ENCODE assay signal across 7 mouse cellular contexts in the genomic region with DNA sequence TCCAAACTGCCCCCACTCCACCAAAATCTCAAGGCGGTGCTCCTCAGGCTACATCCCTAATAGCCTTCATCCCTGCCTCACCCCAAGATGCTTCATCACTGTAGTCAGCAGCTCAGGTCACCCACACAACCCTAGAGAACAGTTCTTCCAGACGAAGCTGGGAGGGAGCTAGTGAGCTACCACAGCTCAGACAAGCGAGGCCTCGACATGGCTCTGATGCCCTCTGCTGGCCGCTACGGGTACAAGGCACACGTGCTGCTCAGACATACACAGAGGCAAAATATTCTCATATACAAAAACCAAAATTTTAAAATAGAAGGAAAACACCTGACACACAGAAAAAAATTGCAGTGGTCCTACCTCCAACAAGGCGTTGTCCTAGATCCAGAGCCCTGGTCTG. TPM values are rescaled to one million over a fixed set of nuclear protein-coding genes. Genes with fewer than 3 reads are reported as not detected.
DNase-seq lines count a peak whose midpoint lies in the region; ATAC-seq and TF ChIP-seq lines count a peak whose summit lies in the region.

No protein-coding gene starts in this region.

- TF ChIP-seq POLR2A in brain, embryonic 14.5 days (IDR thresholded peaks at IDR 0.05; ENCODE audit: borderline replicate concordance, extremely low read depth, insufficient read depth, insufficient read length, poor library complexity, severe bottlenecking) = no peak

- peak; percentile 70 for DNase-seq in Muller cell, postnatal 12 days (ENCODE audit: inconsistent ontology term)
- peak; percentile 94 for DNase-seq in brain, embryonic 14.5 days (ENCODE audit: low read depth)
- peak; percentile 78 to 84 for DNase-seq in heart, postnatal 14 days
- DNase-seq in layer of hippocampus, adult 9-11 months = peak; percentile 87
- DNase-seq in right cerebral cortex, postnatal 10 days (ENCODE audit: low spot score in 2 of 2) = peak; percentile 88 to 89

- intact Hi-C loops in heart, postnatal 14 days (cut with DNase I) = loop anchor here (1.0 to 5.0 kb wide), 2 partner anchors 21 to 57 kb away; no protein-coding TSS in a partner anchor

- ATAC-seq in erythroid progenitor cell, adult 5-6 weeks (replicated peaks; ENCODE audit: low FRiP score, poor library complexity, severe bottlenecking) = peak; percentile 57
- peak; percentile 63 for ATAC-seq in megakaryocyte, adult 5-6 weeks (ENCODE audit: poor library complexity, severe bottlenecking)

- peak; percentile 99 for TF ChIP-seq CTCF in brain, embryonic 14.5 days (IDR thresholded peaks at IDR 0.05; ENCODE audit: borderline replicate concordance, extremely low read depth, insufficient read depth, insufficient read length)

RNA-seq across cellular contexts. Expression of gene Crocc, which starts 4.8 kb away (rescaled TPM):
- 40.4 and 42.5 TPM in 2 replicates for polyA plus RNA-seq in brain, embryonic 14.5 days (2012; rRNA removed)
- 0.36 TPM in 1 of 2 replicates, not detected in the other for total RNA-seq in erythroid progenitor cell, adult 5-6 weeks (2015; ENCODE audit: low replicate concordance)
- total RNA-seq in erythroid progenitor cell, adult 5-6 weeks (2017; ENCODE audit: low replicate concordance) = 1.4 TPM in 1 of 2 replicates, not detected in the other
- 1 to 10 TPM; 6.0 to 6.2 TPM for total RNA-seq in heart, postnatal 14 days (2021)
- total RNA-seq in megakaryocyte, adult 5-6 weeks (2015) = 1.9 and 2.8 TPM in 2 replicates
- 8.6 and 9.1 TPM in 2 replicates for total RNA-seq in megakaryocyte, adult 5-6 weeks (2017)

RNA-seq across cellular contexts. Expression of gene Necap2, which starts 13.0 kb away (rescaled TPM):
- polyA plus RNA-seq in brain, embryonic 14.5 days (2012; rRNA removed) = 58.5 and 74.2 TPM in 2 replicates
- 51.1 and 67.4 TPM in 2 replicates for total RNA-seq in erythroid progenitor cell, adult 5-6 weeks (2015; ENCODE audit: low replicate concordance)
- total RNA-seq in erythroid progenitor cell, adult 5-6 weeks (2017; ENCODE audit: low replicate concordance) = 45.2 and 108 TPM in 2 replicates
- total RNA-seq in heart, postnatal 14 days (2021) = 10 to 100 TPM; 22.2 to 22.6 TPM
- total RNA-seq in megakaryocyte, adult 5-6 weeks (2015) = 70.2 and 72.2 TPM in 2 replicates
- 126 and 133 TPM in 2 replicates for total RNA-seq in megakaryocyte, adult 5-6 weeks (2017)

RNA-seq across cellular contexts. Expression of gene Spata21, which starts 23.0 kb away (rescaled TPM):
- polyA plus RNA-seq in brain, embryonic 14.5 days (2012; rRNA removed) = 0.05 TPM in 1 of 2 replicates, not detected in the other
- not detected in 2 replicates for total RNA-seq in erythroid progenitor cell, adult 5-6 weeks (2015; ENCODE audit: low replicate concordance)
- total RNA-seq in erythroid progenitor cell, adult 5-6 weeks (2017; ENCODE audit: low replicate concordance) = not detected in 2 replicates
- not detected for total RNA-seq in heart, postnatal 14 days (2021)
- not detected in 2 replicates for total RNA-seq in megakaryocyte, adult 5-6 weeks (2015)
- not detected in 2 replicates for total RNA-seq in megakaryocyte, adult 5-6 weeks (2017)

RNA-seq across cellular contexts. Expression of gene Mfap2, which starts 54.9 kb away (rescaled TPM):
- 186 and 220 TPM in 2 replicates for polyA plus RNA-seq in brain, embryonic 14.5 days (2012; rRNA removed)
- not detected in 2 replicates for total RNA-seq in erythroid progenitor cell, adult 5-6 weeks (2015; ENCODE audit: low replicate concordance)
- total RNA-seq in erythroid progenitor cell, adult 5-6 weeks (2017; ENCODE audit: low replicate concordance) = not detected in 2 replicates
- 10 to 100 TPM; 24.5 to 28.1 TPM for total RNA-seq in heart, postnatal 14 days (2021)
- not detected in 2 replicates for total RNA-seq in megakaryocyte, adult 5-6 weeks (2015)
- not detected in 2 replicates for total RNA-seq in megakaryocyte, adult 5-6 weeks (2017)

Comparison
In these comparisons a context has a peak if more than half of its experiments do, and no peak if none do; other contexts are left out.
1. Peak in every context shown above with its lines: DNase-seq and ATAC-seq.